ENCODE assay signal across 27 mouse cellular contexts in the genomic region with DNA sequence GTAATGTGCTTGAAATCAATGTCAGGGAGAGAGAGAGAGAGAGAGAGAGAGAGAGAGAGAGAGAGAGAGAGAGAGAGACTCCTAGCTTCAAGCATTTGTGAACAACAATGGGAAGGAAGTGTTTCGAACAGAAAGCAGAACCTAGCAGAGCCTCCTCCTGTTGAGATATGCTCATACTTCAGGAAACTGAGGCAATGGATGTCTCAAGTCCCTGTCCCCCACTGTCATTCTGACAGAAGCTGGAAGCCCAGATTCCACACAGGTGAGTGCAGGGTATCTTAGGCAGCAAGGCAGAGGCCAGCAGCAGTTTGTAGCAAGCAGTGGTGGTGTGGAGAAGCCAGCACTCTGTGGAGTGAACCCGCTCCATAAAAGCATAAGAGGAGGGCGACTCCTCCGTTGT. TPM values are rescaled to one million over a fixed set of nuclear protein-coding genes. Genes with fewer than 3 reads are reported as not detected.
A peak's percentile ranks its signal among the peaks of the same experiment; 100 is the strongest.
DNase-seq lines count a peak whose midpoint lies in the region; ATAC-seq and TF ChIP-seq lines count a peak whose summit lies in the region.
"Had no signal": no experiment of that assay in that cellular context is flagged by ENCODE, and none has a peak within 500 bp of the region (broad histone marks: within the 10 kb centered on the region; RNA-seq: fewer than 3 reads in every experiment).

No protein-coding gene starts in this region.

- TF ChIP-seq POLR2A in bone marrow macrophage, adult 2 months (IDR thresholded peaks at IDR 0.05; ENCODE audit: borderline replicate concordance, low read depth, low read length), result no peak
- TF ChIP-seq POLR2A in olfactory bulb, adult 2 months (IDR thresholded peaks at IDR 0.05; ENCODE audit: insufficient read depth, low read depth, low read length), result no peak

- no peak overlapping the region for H3K27ac ChIP-seq in midbrain, embryonic 11.5 days (ENCODE audit: low read depth, low read length)
- no peak overlapping the region for H3K27ac ChIP-seq in midbrain, embryonic 15.5 days
- peak overlapping the region; percentile 31 for H3K27ac ChIP-seq in bone marrow macrophage, adult 2 months (ENCODE audit: insufficient read depth, low read depth, low read length)
- peak overlapping the region; percentile 83 for H3K27ac ChIP-seq in olfactory bulb, adult 2 months (ENCODE audit: insufficient read depth, low read depth, low read length)
- H3K27ac ChIP-seq: embryonic facial prominence, embryonic 13.5 days; embryonic facial prominence, embryonic 15.5 days; forebrain, embryonic 10.5 days; forebrain, embryonic 12.5 days had no signal

- H3K4me1 ChIP-seq in midbrain, embryonic 11.5 days (ENCODE audit: control insufficient read depth, insufficient read depth, low read length), result peaks cover 6% of the 10 kb centered on the region
- peaks cover 7% of the 10 kb centered on the region for H3K4me1 ChIP-seq in midbrain, embryonic 15.5 days
- H3K4me1 ChIP-seq in bone marrow macrophage, adult 2 months (ENCODE audit: control insufficient read depth, insufficient read depth, low read length), result peaks cover 52% of the 10 kb centered on the region
- peaks cover 15% of the 10 kb centered on the region for H3K4me1 ChIP-seq in olfactory bulb, adult 2 months (ENCODE audit: control insufficient read depth, insufficient read depth, low read length)
- H3K4me1 ChIP-seq: embryonic facial prominence, embryonic 15.5 days had no signal

- H3K9me3 ChIP-seq in midbrain, embryonic 11.5 days (ENCODE audit: control insufficient read depth, low read length), result no peaks in the 10 kb centered on the region
- H3K9me3 ChIP-seq in midbrain, embryonic 15.5 days, result no peaks in the 10 kb centered on the region
- H3K9me3 ChIP-seq: embryonic facial prominence, embryonic 13.5 days; embryonic facial prominence, embryonic 15.5 days; forebrain, embryonic 10.5 days; forebrain, embryonic 12.5 days had no signal

- TF ChIP-seq CTCF in bone marrow macrophage, adult 2 months (IDR thresholded peaks at IDR 0.05; ENCODE audit: low read depth, low read length), result no peak
- no peak for TF ChIP-seq CTCF in olfactory bulb, adult 2 months (IDR thresholded peaks at IDR 0.05; ENCODE audit: insufficient read depth, low read depth, low read length)

- H3K36me3 ChIP-seq in midbrain, embryonic 11.5 days (ENCODE audit: control insufficient read depth, insufficient read depth, low read length), result no peaks in the 10 kb centered on the region
- no peaks in the 10 kb centered on the region for H3K36me3 ChIP-seq in midbrain, embryonic 15.5 days (replicated peaks)
- H3K36me3 ChIP-seq: embryonic facial prominence, embryonic 13.5 days; embryonic facial prominence, embryonic 15.5 days; forebrain, embryonic 10.5 days; forebrain, embryonic 12.5 days had no signal

- H3K4me3 ChIP-seq in midbrain, embryonic 11.5 days (ENCODE audit: low read depth, low read length), result no peak overlapping the region
- no peak overlapping the region for H3K4me3 ChIP-seq in midbrain, embryonic 15.5 days
- H3K4me3 ChIP-seq in bone marrow macrophage, adult 2 months (ENCODE audit: insufficient read depth, low read length), result no peak overlapping the region
- H3K4me3 ChIP-seq in olfactory bulb, adult 2 months (ENCODE audit: insufficient read depth, low read depth, low read length), result no peak overlapping the region
- H3K4me3 ChIP-seq: embryonic facial prominence, embryonic 13.5 days; embryonic facial prominence, embryonic 15.5 days; erythroblast, embryonic 14.5 days; forebrain, embryonic 10.5 days; forebrain, embryonic 12.5 days had no signal

- no peaks in the 10 kb centered on the region for H3K27me3 ChIP-seq in midbrain, embryonic 11.5 days (ENCODE audit: control insufficient read depth, insufficient read depth, low read length)
- H3K27me3 ChIP-seq in midbrain, embryonic 15.5 days (replicated peaks), result no peaks in the 10 kb centered on the region
- H3K27me3 ChIP-seq: embryonic facial prominence, embryonic 15.5 days; forebrain, embryonic 12.5 days had no signal

- DNase-seq in heart, adult 11 months, result peak; percentile 46
- DNase-seq in heart, adult 18-20 months, result no peak
- DNase-seq in midbrain, embryonic 11.5 days (ENCODE audit: low spot score, missing footprints), result peak; percentile 65
- DNase-seq in right cerebral cortex, postnatal 14 days, result no peak
- DNase-seq: adrenal gland, adult 8-10 months; adrenal gland, postnatal 14 days; adrenal gland, postnatal 36 days; B cell, adult 2 months; cerebellum, adult 11 months; cerebellum, adult 18-20 months; cerebellum, adult 8-10 months; cerebellum, adult 9-11 months; cerebellum, postnatal 14 days; cerebellum, postnatal 36 days; embryo, embryonic 11 days had no signal

- no peak overlapping the region for H3K9ac ChIP-seq in midbrain, embryonic 11.5 days (ENCODE audit: low read length)
- no peak overlapping the region for H3K9ac ChIP-seq in midbrain, embryonic 15.5 days
- H3K9ac ChIP-seq: embryonic facial prominence, embryonic 13.5 days; embryonic facial prominence, embryonic 15.5 days; forebrain, embryonic 12.5 days had no signal

- 85% methylated on average over 4 of the region's 4 CpGs for WGBS in midbrain, embryonic 11.5 days
- 93% methylated on average over 4 of the region's 4 CpGs for WGBS in midbrain, embryonic 15.5 days
- WGBS in olfactory bulb, adult 2 months, result 38% methylated on average over 4 of the region's 4 CpGs

- H3K4me2 ChIP-seq in midbrain, embryonic 11.5 days, result no peak overlapping the region
- H3K4me2 ChIP-seq in midbrain, embryonic 15.5 days, result no peak overlapping the region
- H3K4me2 ChIP-seq: embryonic facial prominence, embryonic 13.5 days; embryonic facial prominence, embryonic 15.5 days; forebrain, embryonic 12.5 days had no signal

- no peak for ATAC-seq in midbrain, embryonic 11.5 days (ENCODE audit: low FRiP score)
- no peak for ATAC-seq in midbrain, embryonic 15.5 days (replicated peaks)
- ATAC-seq: forebrain, embryonic 14.5 days; forebrain, embryonic 16.5 days had no signal

RNA-seq across cellular contexts. Expression of gene Myo16, which starts 14.6 kb away (rescaled TPM):
- total RNA-seq in heart, adult 18-20 months (2021), result 1 to 10 TPM; 3.2 to 6.7 TPM
- polyA plus RNA-seq in midbrain, embryonic 11.5 days (2014; fragmentation: Nextera tagmentation; extraction: Ambion mirVana), result 2.7 and 3.0 TPM in 2 replicates
- 6.2 and 7.7 TPM in 2 replicates for polyA plus RNA-seq in midbrain, embryonic 15.5 days (2015; fragmentation: Nextera tagmentation; extraction: Ambion mirVana)
- polyA plus RNA-seq in bone marrow macrophage, adult 2 months (2012; ENCODE audit: insufficient read depth, insufficient read length, missing spikeins), result not detected in 2 replicates
- polyA plus RNA-seq in olfactory bulb, adult 2 months (2012; ENCODE audit: insufficient read depth, insufficient read length, low replicate concordance, missing spikeins), result 104 and 164 TPM in 2 replicates
- total RNA-seq: adrenal gland, postnatal 14 days; adrenal gland, postnatal 36 days; common myeloid progenitor, adult 5-6 weeks; MEL had no signal
- polyA plus RNA-seq: erythroblast, embryonic 14.5 days had no signal

Comparison
In these comparisons a context has a peak if more than half of its experiments do, and no peak if none do; other contexts are left out.
1. DNase-seq: peak in heart, adult 11 months (single experiment) and midbrain, embryonic 11.5 days (single experiment); none in heart, adult 18-20 months (0 of 2) and right cerebral cortex, postnatal 14 days (single experiment).
2. H3K27ac ChIP-seq: peak in bone marrow macrophage, adult 2 months (single experiment) and olfactory bulb, adult 2 months (single experiment); none in midbrain, embryonic 11.5 days (single experiment) and midbrain, embryonic 15.5 days (single experiment).
3. RNA of gene Myo16, which starts 14.6 kb away (polyA plus RNA-seq): 104 to 164 TPM in olfactory bulb, adult 2 months; 6.2 to 7.7 TPM in midbrain, embryonic 15.5 days, 2.7 to 3.0 TPM in midbrain, embryonic 11.5 days and not detected in bone marrow macrophage, adult 2 months; every median in the first group is over 10 times any median in the second.